Mouse (Mus musculus) layer of hippocampus, postnatal 14 days (tissue): ENCODE measurements around the gene Pak3. TPM values are rescaled to one million over a fixed set of nuclear protein-coding genes. Genes with fewer than 3 reads are reported as not detected.

Experiments
- DNase-seq, 2 experiments: peaks; one replicate each; pipeline ENCODE4 v3.0.0; 2021 to 2022; ENCODE audit warnings: low spot score in 2 of 2, mixed read lengths in 1 of 2
- long read RNA-seq, 2 experiments: library from polyadenylated mRNA; stranded (forward); transcript quantifications; one replicate each; pipeline ENCODE4 v2.0.0; 2021
- total RNA-seq, 2 experiments: library from RNA; stranded (reverse); gene quantifications; 2 replicates each; pipeline ENCODE4 v1.2.3; 2021

The Pak3 gene
- total RNA-seq = 100 to 1,000 TPM; 142 to 143 TPM
- long read RNA-seq, experiment 1, full-length matches to known transcripts = 3 of 57 reads
- long read RNA-seq, experiment 1, partial matches to known transcripts = 11 of 57 reads
- long read RNA-seq, experiment 1, other reads (novel, unspliced or antisense) = 43 of 57 reads
- long read RNA-seq, experiment 2, full-length matches to known transcripts = 2 of 47 reads
- long read RNA-seq, experiment 2, partial matches to known transcripts = 6 of 47 reads
- long read RNA-seq, experiment 2, other reads (novel, unspliced or antisense) = 39 of 47 reads

DNA sequence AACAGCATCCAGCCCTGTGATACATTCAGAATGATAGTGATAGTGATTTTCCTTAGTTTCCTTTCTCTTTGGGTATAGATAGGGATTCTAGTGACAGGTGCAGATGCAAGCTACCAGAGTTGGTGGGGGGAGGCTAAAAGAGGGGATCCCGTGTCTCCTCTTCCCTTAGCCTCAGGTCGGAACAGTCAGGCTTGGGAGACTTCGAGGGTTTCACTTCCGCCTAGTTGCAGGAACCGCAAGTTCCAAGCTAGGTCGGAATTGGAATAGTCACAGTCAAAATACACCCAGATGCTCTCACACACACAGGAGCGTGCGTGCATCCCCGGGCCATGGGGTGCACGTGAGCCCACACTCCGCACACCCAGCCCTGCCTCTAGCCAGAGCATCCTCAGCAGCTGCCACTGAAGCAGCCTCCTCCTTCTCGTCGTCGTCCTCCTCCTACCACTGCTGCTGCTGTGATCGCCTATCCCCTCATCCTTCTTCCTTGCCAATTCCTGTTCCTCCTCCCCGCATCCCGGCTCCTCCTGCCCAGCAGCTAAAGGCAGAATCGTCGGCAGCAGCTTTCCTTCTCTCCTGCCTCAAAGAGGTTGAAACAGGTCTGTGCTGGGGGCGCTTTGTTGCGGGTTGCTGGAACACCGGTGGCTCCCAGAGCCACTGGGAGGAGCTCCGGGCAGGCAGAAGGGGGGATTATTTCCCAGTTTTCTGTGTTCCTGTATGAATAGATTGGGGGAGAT, at the start of gene Pak3:
Gene Pak3 (plus strand): TSS at position 424 of the 734 bp plus-strand sequence.
- DNase-seq = peak; percentile 12 to 31

DNA sequence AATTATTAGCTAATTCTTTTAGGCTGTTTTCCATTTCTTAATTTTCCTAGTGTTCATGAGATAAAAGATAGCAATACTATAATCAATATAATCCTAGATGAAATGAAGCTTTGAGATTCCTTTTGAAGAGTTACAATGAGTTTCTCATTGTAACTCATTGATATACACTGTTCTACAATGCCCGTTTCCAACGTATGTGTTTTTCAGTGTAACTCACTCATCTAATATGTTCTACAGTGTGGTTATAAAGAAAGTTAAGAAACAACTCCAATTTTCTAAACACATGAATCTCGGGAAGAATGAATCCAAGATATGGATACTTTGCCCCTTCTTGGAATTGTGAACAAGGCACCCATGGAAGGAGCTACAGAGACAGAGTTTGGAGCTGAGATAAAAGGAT, 35.5 kb upstream of the Pak3 start:
- peak; percentile 96 to 100 for DNase-seq

DNA sequence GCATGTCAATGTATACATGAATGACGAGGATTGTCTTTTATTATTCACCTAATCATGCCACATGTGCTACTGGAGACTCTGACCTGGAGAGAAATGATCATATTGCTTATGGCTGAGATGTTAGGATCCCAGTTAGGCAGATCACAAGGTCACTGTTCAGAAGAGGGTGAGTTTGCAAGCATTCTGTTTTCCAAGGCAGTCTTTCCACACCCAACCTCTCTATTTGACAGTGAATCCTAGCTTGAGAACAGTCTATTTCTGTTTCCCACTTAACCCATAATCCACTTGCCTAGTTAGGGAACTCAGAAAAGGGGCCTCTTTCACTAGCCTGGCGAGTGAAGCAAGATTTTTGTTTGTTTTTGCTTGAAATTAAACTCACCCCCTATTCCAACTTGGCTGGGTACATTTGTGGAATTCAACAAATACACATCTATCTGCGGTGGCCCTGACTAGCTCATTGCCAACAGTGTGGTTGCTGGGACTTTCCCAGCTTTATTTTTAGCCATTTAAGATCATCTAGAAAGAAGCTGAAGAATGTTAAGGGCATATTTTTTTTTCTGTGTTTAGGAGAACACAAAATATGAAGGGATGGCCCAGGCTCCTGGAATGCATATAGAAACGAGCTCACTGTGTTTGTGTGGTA, 17.2 kb upstream of the Pak3 start:
- DNase-seq = no peak

DNA sequence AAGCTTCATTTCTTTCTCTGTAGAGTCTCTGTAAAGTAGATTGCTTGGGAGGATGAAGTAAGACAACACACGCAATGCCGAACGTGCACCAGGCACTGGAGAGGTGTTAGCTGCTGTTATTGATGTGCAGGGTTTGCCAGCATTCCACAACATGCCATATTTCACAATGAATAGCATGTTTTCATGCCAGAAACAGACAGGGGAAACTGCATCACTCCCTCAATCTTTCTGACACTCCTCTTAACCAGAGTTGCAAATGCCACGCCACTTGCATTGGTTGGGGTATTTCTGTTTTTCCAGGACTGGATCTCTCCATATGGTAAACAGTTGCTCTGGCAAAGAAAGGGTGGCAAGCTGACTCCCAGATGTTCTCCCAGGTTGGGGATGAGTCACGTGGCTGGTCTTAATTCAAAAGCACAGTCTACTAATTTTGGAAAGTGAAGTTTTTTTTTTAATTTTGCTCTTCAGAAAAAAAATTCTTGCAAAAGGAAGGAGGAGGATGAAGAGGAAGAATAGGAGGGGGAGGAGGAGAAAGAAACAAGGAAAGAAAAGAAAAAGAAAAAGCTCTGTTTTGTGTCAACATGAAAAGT, 16.5 kb upstream of the Pak3 start:
- no peak for DNase-seq

DNA sequence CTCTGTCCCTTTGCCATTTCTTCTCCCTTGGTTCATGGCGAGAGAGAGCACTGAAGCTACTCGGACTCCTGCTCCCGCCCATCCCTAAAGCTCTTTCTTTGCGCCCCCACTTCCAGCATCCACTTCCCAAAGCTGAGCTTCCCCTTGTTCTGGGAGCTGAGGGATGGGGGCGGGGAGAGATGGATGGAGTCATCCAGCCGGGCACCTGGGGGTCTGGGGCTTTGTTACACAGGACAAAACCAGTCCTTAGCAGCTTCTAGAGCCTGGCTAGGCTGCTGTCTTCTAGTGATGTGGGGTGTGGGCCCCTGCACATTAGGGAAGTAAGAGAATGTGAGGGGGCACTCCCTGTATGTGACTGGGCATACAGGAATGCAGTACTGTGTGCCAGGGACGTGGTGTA, 526 bp downstream of the Pak3 start:
- DNase-seq = peak; percentile 19 to 24

DNA sequence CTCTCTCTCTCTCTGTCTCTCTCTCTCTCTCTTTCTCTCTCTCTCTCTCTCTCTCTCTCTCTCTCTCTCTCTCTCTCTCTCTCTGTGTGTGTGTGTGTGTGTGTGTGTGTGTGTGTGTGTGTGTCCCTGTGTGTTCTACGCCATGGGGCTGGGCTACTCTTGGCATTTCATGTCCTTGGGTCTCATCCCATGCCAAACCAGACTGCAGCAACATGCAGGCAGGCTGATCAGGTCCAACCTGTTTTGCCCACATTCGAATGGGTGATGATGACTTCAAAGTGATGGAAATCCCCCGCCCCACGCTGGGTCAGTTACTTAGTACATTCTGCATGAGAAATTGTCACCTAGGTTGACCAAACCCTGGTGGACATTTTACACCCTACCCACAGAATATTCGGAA, 1.1 kb downstream of the Pak3 start:
- peak in 1 of 2 experiments; percentile 11 for DNase-seq

DNA sequence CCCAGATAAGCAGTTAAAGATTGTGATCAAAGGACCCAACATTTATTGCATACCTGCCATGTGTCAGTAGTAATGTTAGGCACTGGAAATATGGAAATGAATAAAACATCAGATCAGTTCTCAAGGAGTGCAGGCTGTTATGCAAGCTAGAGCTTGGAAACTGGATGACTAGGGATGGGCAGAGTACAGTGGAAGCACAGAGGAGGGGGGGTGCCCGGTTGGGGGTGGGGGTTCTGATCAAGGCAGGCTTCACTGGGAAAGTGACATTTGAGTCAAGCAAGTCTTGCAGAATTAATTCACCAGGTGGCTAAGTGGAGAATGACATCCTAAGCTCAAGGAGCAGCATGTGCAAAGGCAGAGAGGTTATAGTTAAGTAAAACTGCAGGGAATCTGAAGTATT, 1.8 kb downstream of the Pak3 start:
- DNase-seq = no peak

DNA sequence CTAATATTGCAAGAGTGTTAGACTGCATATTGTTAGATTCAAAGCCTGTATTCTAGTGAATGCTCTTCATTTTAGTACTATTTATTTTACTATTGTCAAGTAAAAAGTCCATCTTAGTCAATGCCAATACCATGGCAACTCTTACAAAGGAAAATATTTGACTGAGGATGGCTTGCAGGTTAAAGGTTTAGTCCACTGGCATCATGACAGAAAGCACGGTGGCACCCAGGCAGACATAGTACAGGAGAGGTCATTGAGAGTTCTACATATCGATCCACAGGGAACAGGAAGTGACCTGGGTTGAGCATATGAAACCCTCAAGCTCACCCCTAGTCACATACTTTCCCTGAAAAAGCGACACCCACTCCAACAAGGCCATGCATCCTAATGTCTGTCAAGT, 13.9 kb downstream of the Pak3 start:
- no peak for DNase-seq

DNA sequence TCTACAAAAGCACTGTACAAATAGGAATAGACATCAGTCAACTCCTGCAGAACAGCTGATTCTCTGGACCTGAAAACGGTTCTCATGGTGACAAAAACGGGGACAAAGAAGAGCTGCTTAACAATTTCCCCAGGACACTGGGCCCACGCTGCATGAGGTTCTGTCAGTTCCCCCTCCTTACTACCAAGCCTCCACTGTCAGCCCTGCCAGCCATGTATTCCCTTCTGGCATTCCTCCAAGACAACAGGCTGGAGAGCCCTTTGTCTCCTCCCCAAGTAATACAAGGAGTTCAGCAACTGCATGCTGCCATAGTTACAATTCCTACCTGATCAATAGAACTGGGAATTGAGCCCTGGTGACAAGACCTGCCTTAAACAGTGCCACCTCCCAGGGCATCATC, 15.2 kb downstream of the Pak3 start:
- peak in 1 of 2 experiments; percentile 10 for DNase-seq

DNA sequence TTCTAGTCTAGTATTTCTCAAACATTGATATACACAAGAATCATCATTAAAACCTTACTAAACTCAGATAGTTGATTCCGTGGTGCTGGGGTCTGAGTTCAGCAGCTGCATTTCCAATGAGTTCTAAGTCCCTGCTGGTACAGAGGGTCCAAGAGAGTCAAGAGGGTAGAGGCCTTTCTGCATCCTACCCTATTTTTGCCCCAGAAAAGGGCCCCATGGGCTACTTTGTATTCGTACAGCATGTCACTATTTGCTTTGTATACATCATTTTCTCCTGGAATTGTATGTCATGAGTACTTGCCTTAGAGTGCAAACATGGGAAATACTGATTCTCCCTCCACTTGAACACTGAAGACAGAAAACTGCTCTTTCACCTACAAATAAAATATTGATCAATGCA, 24.4 kb downstream of the Pak3 start:
- DNase-seq = no peak

DNA sequence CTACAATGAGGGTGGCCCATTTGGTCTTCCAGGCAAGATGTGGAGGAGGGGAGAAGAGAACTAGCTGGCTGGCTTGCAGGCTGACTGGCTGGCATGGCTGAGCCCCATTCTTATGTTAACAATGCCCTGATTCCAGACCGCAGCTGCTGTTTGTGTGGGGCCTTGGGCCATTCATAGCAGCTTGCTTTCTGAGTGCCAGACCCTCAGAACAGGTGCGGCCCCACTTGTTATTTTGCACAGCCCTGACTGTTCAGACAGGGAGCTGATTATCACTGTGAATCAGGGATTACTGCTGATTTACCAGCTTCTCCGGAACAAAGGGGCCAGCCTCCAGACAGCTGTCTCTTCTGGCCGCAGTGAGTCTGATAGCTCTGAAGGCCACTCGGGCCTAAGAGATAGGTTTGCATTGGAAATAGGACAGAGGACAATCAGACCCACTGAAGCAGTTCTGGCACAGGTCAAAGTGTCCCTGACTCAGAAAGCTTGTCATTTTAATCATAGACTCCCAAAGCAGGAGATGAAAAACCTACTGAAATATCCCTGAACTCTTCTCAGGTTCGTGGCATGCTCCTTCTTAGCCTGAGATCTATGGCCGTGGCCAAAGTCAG, 24.9 kb downstream of the Pak3 start:
- DNase-seq = peak in 1 of 2 experiments; percentile 8

DNA sequence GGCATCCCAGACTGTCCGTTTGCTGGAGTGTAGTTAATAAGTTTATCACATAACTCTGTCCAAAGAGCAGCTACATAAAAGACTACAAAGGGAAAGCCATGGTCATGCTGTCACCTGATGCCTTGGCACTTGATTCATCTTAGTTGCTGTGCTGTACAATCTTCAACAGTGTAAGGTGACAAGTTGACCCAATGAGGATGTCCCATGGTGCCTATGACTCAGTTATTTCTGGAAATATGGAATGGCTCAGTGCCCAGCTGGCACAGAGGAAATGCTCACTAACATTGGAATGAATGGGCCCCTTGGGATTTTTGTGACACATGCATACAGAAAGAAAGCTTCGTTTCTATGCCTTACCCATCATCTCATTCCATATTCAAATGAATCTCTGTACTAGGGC, 55.3 kb downstream of the Pak3 start:
- no peak for DNase-seq

DNA sequence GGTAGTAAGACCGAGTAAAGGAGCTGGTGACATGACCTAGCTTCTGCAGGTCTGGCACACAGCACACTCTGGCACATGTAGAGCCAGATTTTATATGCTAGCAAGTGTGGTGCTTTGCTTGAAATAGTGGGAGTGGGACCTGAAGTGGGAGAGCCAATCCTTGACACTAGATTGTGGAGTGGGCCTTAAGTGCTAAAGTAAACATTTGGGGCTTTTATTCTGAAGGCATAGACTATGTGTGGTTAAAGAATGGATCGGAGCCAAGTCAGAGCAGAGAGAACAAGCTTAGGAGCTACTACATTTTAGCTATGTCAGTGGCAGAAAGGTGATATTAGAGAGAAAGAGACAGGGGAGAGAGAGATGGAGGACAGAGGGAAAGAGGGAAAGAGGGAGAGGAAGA, 61.5 kb downstream of the Pak3 start:
- DNase-seq = no peak

DNA sequence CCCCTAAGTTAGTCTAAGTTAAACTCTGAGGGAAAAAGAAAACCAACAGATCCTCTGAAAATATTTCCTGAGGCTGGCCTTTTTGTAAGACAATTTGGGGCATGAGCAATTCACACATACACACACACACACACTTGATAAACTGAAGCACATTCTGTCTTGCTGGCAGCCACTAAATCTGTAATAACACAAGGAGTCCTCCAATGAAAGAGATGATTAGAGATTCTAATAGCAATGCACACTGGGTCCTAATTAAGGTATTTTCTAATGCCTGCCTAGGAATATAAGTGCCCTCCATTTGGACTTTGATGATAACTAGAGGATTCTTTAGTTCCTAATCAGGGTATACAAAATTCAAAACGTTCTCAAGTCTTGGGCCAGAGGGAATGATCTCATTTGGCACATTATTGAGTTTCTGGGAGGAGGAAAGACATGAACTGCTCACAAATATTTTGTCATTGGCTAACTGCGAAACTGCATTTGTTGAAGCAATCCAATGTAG, 62.1 kb downstream of the Pak3 start:
- no peak for DNase-seq

DNA sequence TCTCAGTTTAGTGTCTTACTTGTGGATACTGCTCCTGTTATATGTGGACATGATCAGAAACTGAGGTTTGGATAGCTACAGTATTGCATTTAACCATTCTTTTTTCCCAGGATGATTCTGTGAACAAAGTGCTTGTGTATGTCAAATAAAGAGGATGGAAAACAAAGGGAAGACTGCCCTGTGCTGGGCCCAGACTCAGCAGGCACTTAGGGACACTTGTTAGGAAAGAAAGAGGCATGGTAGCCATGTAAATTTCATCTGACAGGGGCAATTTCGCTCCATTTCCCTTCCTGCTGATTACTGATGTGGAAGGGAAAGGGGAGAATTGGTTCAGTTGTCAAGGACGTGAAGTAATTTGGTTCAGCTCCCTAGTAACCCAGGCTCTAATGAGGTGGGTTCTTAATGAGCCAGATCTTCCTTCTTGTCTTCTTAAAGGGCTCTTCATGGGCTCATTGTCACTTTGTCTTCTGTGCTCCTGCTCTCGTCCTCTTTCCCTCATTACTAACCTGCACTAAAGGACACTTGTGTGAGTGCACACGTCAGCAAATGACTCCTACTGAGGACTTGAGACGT, 88.6 kb downstream of the Pak3 start:
- no peak for DNase-seq

DNA sequence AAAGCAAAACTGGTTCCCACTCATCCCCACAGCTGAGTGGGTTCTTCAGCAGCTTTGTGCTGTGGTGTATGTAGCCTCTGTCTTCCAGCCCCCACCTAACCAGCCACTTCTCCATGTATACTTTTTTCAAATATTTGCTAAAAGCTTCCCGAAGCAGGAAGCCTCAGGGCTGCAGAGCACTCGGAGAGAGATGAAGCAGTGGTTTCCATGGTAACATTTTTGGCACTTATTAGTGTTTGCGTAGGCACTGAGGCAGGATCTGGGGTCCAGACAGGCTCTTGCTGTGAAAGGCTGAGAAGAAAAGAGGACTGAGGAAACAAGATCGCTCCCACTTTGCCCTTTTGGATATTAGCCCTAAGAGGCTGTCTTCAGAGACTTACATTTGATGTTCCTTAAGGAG, 100.3 kb downstream of the Pak3 start:
- DNase-seq = peak in 1 of 2 experiments; percentile 49

DNA sequence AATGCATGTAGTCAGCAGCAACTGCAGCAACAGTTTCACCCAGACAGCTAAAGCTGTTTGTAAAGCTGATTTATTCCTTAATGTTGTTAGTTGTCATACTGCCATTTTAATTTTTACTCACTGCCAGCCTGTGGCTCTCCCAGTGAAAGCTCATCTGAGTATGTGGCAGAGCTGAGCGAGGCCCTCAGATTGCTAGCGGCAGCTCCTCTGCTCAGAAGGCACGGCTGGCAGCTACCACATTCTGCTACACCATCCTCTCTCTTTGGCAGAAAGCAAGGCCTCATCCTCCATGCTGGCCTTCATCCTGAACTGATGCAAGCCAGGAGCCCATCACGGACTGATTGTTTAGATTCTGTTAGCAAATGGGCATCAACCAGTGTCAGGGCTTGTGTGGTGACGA, 109.4 kb downstream of the Pak3 start:
- DNase-seq = peak; percentile 13 to 21

DNA sequence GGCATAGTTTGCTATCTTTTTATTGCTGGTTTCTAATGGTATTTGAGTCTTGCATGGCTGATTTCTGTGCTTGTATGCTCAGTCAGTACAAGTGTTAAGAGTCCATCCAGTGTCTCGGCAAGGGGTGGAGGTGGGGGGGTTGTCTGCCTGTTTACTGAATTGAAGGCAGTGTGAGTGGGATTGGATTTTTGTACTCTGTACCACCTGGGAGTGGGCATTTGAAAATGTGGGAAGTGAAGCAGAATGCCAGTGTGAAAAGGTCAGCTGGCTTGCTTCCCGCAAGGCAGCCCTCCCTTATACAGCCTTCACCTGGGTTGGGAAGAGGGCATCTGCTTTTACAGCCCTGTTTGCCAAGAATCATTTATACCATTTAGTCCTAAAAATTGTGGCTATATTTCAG, 125.5 kb downstream of the Pak3 start:
- DNase-seq = no peak

DNA sequence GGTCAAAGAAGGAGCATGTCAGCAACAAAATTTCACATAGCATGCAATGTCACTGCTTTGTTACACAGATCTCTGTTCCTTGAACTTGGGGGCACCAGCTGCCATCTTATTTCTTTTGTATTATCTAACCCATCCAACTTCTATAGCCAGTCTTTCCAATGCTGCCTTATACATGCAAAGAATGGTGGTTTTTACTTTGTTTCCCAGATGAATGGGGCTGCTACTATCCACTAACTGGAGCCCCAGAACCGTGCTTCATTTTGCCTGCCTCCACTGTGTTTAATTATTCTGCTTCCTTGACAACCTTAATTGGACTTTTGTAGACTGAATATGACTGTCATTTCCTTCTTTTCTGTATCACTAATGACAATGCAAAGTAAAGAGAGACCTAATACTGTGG, 126.4 kb downstream of the Pak3 start:
- DNase-seq = no peak

DNA sequence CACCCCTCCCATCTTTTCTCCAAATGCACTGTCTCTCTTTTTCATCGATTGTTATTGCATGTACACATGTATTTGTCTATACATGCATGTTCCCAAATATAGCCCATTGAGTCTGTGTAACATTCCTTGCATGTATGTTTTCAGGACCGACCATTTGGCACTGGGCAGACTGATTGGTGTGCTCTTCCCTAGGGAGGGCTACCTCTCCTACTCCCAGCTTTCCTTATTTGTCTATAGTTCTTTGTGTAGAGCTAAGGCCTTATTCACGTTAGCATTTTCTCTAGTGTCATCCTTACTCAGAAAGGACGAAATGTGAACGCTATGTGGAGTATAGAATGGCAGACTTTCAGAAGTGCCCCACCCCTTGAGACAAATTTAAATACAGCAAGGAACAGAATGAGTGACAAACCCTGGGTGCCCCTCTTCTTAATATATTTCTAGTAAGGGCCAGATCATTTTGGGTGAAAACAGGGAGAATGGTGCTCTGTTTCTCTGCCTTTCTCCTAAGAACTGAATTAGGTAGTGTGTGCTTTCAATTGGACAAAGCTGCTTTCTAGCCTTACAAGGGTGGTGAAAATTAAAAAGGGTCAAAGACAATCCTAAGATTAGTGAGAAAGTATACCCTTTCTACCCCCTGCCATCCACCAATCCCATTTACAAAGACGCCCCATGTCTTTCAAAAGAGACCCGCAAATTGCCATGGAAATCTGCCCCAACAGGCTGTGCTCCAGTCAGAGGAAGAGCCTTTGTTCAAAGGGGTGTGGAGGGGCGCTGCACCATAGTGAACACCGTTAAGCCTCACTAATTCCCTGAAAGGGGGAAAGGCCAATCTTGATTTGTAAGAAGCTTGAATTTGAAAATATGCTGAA, 136.2 kb downstream of the Pak3 start:
- no peak for DNase-seq
